Mouse (Mus musculus) embryonic facial prominence, embryonic 14.5 days (tissue): Measurements from ENCODE around the gene Hipk1. TPM values are rescaled to one million over a fixed set of nuclear protein-coding genes. Genes with fewer than 3 reads are reported as not detected.
A peak's percentile ranks its signal among the peaks of the same experiment; 100 is the strongest.
"Not testable (repeated sequence)": the region's sequence is repeated elsewhere in the genome, so short reads cannot be mapped to it uniquely, and the experiment has no call there.

ENCODE experiments used
- ATAC-seq: fragments of 200-750 bp; cut with Nextera tagmentation; 2 replicates; pipeline ENCODE4 v1.8.0; 2017; ENCODE audit warnings: low read depth, moderate number of reproducible peaks, moderate TSS enrichment
- DNase-seq: peaks from one replicate; pipeline ENCODE4 v3.0.0-alpha.2; 2015; ENCODE audit warnings: low spot score
- H3K27ac ChIP-seq: fragments of 300-500 bp; sonication (generic); replicated peaks from 2 replicates; pipeline ENCODE4 v1.5.1; 2014; ENCODE audit warnings: low read depth, mild to moderate bottlenecking, low read length, moderate library complexity
- H3K27me3 ChIP-seq: fragments of 300-500 bp; sonication (generic); replicated peaks from 2 replicates; pipeline ENCODE4 v1.6.1; 2014; ENCODE audit warnings: low read length; ENCODE audit not compliant: control insufficient read depth, insufficient read depth
- H3K36me3 ChIP-seq: fragments of 300-500 bp; sonication (generic); 2 replicates; pipeline ENCODE4 v1.6.1; 2014; ENCODE audit warnings: low read length, mixed read lengths; ENCODE audit not compliant: control insufficient read depth, insufficient read depth
- H3K4me1 ChIP-seq: fragments of 300-500 bp; sonication (generic); 2 replicates; pipeline ENCODE4 v1.6.1; 2014; ENCODE audit warnings: antibody characterized with exemption, low read length; ENCODE audit not compliant: control insufficient read depth, insufficient read depth
- H3K4me2 ChIP-seq: fragments of 300-500 bp; sonication (generic); 2 replicates; pipeline ENCODE4 v1.6.1; 2014; ENCODE audit warnings: low read depth, mild to moderate bottlenecking, low read length, moderate library complexity, mixed read lengths
- H3K4me3 ChIP-seq: fragments of 300-500 bp; sonication (generic); 2 replicates; pipeline ENCODE4 v1.5.1; 2014; ENCODE audit warnings: low read depth, mild to moderate bottlenecking, low read length
- H3K9ac ChIP-seq: fragments of 300-500 bp; sonication (generic); 2 replicates; pipeline ENCODE4 v1.6.1; 2014; ENCODE audit warnings: low read depth, mild to moderate bottlenecking, low read length, moderate library complexity, mixed read lengths
- H3K9me3 ChIP-seq: fragments of 300-500 bp; sonication (generic); 2 replicates; pipeline ENCODE4 v1.6.1; 2016; ENCODE audit warnings: low read length; ENCODE audit not compliant: control insufficient read depth
- WGBS: fragments of 180-500 bp; shearing (Covaris S2); extraction: QIAGEN DNeasy Blood & Tissue Kit; methylation state at CpG from one replicate; pipeline ENCODE4 v1.1.7; 2014; 5-methylcytosine and 5-hydroxymethylcytosine counted together
- polyA plus RNA-seq: library from polyadenylated mRNA; unstranded; fragments of >200 nt; fragmentation: Nextera tagmentation; extraction: Ambion mirVana; gene quantifications from 2 replicates; pipeline ENCODE4 v1.2.1, GENCODE M21; 2014

The Hipk1 gene
- polyA plus RNA-seq, 1 experiment from 2014 or later: 17.3 TPM

DNA sequence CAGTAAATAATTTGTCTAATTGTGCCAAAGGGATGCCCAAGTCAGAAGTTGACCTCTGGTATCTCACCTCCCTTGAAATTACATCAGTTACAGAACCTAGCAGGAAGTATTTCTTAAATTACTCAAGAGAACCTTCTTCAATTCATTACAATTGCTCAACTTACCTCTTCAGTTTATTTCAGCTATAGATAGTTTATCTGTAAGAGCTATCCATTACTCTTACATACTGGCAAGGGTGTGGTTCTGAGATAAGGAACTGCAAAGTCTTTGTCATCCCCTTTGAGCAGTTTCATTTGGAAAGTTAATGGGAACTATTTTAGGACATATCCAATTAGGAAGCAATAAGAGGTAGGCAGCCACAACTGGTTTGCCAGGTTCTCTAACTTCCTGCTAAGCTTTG, 41.1 kb upstream of the Hipk1 start, which contains the start of gene Bcl2l15:
Gene Bcl2l15, plus strand, starts transcription at position 176 of the 400 bp plus-strand sequence.
- H3K36me3 ChIP-seq: no peaks in the 10 kb centered on the region
- no peak for ATAC-seq
- no peak within 1 kb of the TSS for H3K9ac ChIP-seq
- no peak within 1 kb of the TSS for H3K4me2 ChIP-seq
- H3K27ac ChIP-seq: no peak within 1 kb of the TSS
- no peaks in the 10 kb centered on the region for H3K27me3 ChIP-seq
- H3K9me3 ChIP-seq: no peaks in the 10 kb centered on the region
- DNase-seq: no peak
- no peak within 1 kb of the TSS for H3K4me3 ChIP-seq
- no peaks in the 10 kb centered on the region for H3K4me1 ChIP-seq

DNA sequence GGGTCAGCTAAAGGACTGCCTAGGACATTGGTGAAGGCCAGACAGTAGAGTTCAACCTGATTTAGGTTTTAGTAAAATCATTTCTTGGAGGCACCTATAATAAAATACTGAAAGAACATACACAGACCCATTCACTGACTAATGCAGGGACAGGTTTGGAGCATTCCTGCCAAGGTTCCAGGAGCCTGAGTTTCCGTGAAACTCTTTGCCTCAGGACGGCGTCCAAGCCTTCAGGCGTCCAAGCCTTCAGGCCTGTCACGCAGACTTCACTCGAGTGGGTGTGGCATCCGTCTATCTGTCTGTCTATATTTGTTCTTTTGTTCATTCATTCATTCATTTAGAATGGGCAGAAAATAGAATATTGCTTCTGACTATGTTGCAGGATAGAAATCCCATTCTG, 39.8 kb upstream of the Hipk1 start:
- no peak overlapping the region for H3K9ac ChIP-seq
- H3K27me3 ChIP-seq: no peaks in the 10 kb centered on the region
- no peak overlapping the region for H3K4me2 ChIP-seq
- no peak overlapping the region for H3K4me3 ChIP-seq
- DNase-seq: no peak
- no peaks in the 10 kb centered on the region for H3K4me1 ChIP-seq
- H3K9me3 ChIP-seq: no peaks in the 10 kb centered on the region
- 69% methylated on average over 7 of the region's 7 CpGs for WGBS
- ATAC-seq: no peak
- H3K36me3 ChIP-seq: no peaks in the 10 kb centered on the region
- no peak overlapping the region for H3K27ac ChIP-seq

DNA sequence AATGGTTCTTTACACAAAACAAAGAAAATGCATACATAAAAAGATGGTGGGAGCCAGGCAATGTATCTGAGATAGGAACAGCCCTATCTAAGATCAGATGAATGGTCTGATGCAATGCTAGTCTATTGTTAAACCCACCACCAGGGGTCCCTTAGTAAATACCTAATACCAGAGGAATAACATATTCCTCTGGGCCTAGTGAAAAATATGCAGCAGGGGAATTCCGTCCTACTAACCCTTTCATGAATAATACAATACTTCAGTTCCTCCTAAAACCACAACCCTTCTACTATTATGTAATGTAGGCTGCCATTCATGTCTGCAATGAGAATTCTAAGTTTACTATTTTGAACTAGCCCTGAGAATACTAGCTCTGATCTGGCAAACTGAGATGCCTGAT, 39.3 kb upstream of the Hipk1 start:
- H3K36me3 ChIP-seq, H3K27ac ChIP-seq, DNase-seq, H3K27me3 ChIP-seq, H3K4me3 ChIP-seq, H3K4me1 ChIP-seq, H3K9me3 ChIP-seq, H3K4me2 ChIP-seq, H3K9ac ChIP-seq, ATAC-seq: not testable (repeated sequence)
- WGBS: 32% methylated on average over 1 of the region's 1 CpGs

DNA sequence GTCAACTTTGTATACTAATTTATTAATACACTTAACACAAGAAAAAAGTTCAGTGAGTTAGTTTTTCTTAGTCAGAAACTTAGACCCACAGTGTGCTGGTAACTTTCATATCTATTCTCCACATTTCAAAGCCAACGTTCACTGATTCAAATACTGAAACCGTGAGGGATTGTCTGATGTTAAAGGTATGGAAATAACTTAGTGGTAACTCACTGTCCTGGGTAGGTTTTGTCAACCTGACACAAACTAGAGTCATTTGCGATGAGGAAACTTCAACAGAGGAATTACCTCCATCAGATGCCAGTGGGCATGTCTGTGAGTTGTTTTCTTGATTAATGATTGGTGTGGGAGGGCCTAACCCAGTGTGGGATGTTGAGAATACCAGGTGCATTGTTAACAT, 37.7 kb upstream of the Hipk1 start:
- H3K36me3 ChIP-seq: no peaks in the 10 kb centered on the region
- no peaks in the 10 kb centered on the region for H3K4me1 ChIP-seq
- no peak overlapping the region for H3K27ac ChIP-seq
- no peaks in the 10 kb centered on the region for H3K9me3 ChIP-seq
- no peak for DNase-seq
- no peak overlapping the region for H3K4me3 ChIP-seq
- no peak for ATAC-seq
- 88% methylated on average over 3 of the region's 3 CpGs for WGBS
- H3K27me3 ChIP-seq: no peaks in the 10 kb centered on the region
- no peak overlapping the region for H3K4me2 ChIP-seq
- H3K9ac ChIP-seq: no peak overlapping the region

DNA sequence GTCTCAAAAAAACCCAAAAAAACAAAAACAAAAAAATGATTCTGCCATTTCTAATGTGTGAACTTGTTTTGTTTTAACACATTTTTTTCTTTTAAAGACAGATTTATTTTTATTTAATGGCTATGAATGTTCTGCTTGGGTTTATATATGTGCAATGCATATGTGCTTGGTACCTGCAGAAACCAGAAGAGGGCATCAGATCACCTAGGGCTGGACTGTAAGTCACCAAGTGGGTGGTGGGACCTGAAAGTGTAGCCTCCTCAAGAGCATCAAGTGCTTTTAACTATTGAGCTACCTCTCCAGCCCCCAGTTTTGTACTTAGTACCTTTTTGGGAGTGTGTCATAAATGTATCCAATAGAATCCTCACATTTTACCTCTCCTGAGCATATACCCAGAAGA, 36.2 kb upstream of the Hipk1 start:
- Histone ChIP-seq H3K27me3 (no peaks in the 10 kb centered on the region), H3K9me3 (no peaks in the 10 kb centered on the region), H3K9ac (no peak overlapping the region), H3K27ac (no peak overlapping the region), H3K4me2 (no peak overlapping the region), H3K4me1 (no peaks in the 10 kb centered on the region), H3K4me3 (no peak overlapping the region), H3K36me3 (peaks cover 6% of the 10 kb centered on the region; the same call in 1 of the 2 replicates)
- ATAC-seq (no peak), DNase-seq (no peak)

DNA sequence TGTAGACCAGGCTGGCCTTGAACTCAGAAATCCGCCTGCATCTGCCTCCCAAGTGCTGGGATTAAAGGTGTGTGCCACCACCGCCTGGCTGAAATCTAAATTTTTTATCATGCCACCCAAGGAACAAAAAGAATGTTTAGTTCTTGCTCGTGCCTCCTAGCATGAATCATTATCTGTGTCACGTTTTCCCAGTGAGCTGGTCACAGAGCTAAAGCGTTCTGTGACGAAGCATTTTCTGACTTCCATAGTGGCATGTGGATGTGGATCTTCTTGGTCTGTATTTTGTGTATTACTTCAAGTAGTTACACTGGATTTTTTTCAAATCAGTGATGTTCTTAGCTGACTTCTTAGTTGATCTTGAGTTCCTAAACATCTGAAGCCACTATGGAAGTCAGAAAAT, 19.6 kb upstream of the Hipk1 start:
- DNase-seq (no peak), ATAC-seq (no peak)
- 93% methylated on average over 6 of the region's 6 CpGs for WGBS
- no peak overlapping the region for H3K4me2 ChIP-seq
- no peak overlapping the region for H3K9ac ChIP-seq
- no peak overlapping the region for H3K4me3 ChIP-seq
- H3K4me1 ChIP-seq: peaks cover 7% of the 10 kb centered on the region
- H3K36me3 ChIP-seq: peaks cover 35% of the 10 kb centered on the region
- H3K27ac ChIP-seq: no peak overlapping the region
- no peaks in the 10 kb centered on the region for H3K27me3 ChIP-seq
- H3K9me3 ChIP-seq: no peaks in the 10 kb centered on the region

DNA sequence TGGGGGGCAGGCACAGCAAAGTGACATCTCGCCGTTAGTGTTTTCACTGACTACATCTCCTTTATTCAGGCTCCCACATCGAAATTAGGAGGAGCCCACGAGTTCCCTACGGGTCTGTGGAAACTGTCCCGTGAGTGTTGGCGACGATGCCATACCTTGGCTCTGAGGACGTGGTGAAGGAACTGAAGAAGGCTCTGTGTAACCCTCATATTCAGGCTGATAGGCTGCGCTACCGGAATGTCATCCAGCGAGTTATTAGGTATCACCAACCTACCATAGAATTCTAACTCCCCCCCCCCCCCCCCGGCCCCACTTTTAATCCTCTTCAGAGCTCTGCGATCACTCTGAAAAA, 18.4 kb upstream of the Hipk1 start:
- H3K9me3 ChIP-seq: no peaks in the 10 kb centered on the region
- whole genome bisulfite sequencing: under 1% methylated on average over 14 of the region's 14 CpGs
- H3K9ac ChIP-seq: peak overlapping the region; percentile 87
- peak overlapping the region; percentile 93 for H3K27ac ChIP-seq
- H3K36me3 ChIP-seq: peaks cover 31% of the 10 kb centered on the region
- H3K4me3 ChIP-seq: peak overlapping the region; percentile 85
- no peaks in the 10 kb centered on the region for H3K27me3 ChIP-seq
- ATAC-seq (peak; percentile 44; the same call in 1 of the 2 replicates), DNase-seq (no peak)
- H3K4me1 ChIP-seq: peaks cover 7% of the 10 kb centered on the region
- H3K4me2 ChIP-seq: peak overlapping the region; percentile 76

DNA sequence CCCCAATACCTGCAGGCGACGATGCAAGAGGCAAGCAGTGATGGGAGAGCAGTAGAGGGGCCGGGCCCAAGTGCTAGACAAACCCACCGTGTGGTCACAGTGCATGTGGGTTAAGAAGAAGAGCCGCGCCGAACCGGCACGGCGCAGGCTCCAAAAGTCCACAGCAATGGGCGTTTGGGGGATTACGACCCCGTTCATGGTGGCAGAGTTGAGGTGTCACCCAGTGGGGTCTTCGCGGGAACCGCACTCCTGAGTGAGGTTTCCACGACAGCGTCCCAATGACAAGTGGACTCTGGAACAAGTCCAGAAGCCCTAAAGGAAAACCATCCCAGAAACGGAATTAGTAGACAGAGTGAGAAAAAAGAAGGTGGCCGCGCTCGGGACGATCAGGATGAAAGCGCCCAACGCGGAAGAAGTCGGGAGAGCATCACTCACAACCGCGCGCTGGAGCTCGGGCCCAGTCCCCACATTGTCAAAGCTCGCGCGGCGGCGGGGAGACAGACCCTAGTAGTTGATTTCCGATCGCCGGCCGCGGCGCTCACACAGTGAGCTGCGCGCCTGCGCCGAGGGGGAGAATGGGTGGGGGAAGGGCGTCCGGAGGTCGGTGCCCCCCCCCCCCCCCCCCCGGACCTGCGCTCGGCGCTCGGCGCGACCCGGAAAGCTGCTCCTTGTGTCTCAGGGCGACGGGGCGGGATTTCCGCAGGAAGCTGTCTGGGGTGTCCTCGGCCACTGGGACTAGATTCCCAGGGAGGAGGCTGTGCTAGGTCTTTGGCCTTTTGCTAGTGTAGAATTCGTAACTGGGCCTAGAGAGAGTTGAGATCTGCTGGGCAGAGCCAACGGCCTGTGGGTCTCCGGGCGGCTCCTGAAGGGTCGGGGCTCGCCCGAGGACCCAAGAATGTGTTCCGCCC, 17.8 kb upstream of the Hipk1 start, which contains the start of the genes Dclre1b, Ap4b1 and Gm43064:
Gene Dclre1b, minus strand, starts transcription at position 554 of the 908 bp plus-strand sequence.
Gene Ap4b1, plus strand, starts transcription at position 630 of the 908 bp plus-strand sequence.
Gene Gm43064, plus strand, starts transcription at position 683 of the 908 bp plus-strand sequence.
- peaks cover 35% of the 10 kb centered on the region for H3K36me3 ChIP-seq
- peak within 1 kb of the TSS; percentile 85 for H3K4me3 ChIP-seq
- H3K4me1 ChIP-seq: peaks cover 7% of the 10 kb centered on the region
- H3K9ac ChIP-seq: peak within 1 kb of the TSS; percentile 87
- peak within 1 kb of the TSS; percentile 93 for H3K27ac ChIP-seq
- ATAC-seq (peak; percentile 98), DNase-seq (peak; percentile 96)
- under 1% methylated on average over 46 of the region's 70 CpGs for WGBS
- peak within 1 kb of the TSS; percentile 76 for H3K4me2 ChIP-seq
- no peaks in the 10 kb centered on the region for H3K27me3 ChIP-seq
- H3K9me3 ChIP-seq: no peaks in the 10 kb centered on the region

DNA sequence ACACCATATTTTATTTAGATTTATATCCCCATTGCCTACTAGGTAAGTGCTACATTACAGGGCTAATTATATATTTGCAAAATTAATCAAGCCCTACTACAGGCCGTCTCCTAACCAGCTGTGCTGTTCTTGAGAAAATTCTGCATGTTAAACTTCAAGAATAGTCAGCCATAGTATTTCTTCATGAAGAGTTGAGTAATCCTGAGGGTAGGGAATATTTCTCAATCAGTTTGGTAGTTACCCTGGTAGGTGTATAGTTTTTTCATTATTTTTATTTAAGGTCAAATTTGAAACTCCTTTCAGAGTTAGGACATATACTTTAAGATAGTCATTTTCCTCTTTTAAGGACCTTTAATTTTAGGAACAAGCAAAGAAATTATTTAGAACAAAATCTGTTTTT, 14.3 kb upstream of the Hipk1 start:
- Histone ChIP-seq H3K4me3 (no peak overlapping the region), H3K9me3 (no peaks in the 10 kb centered on the region), H3K27me3 (no peaks in the 10 kb centered on the region), H3K36me3 (peaks cover 39% of the 10 kb centered on the region), H3K4me2 (no peak overlapping the region), H3K4me1 (peaks cover 7% of the 10 kb centered on the region), H3K9ac (no peak overlapping the region), H3K27ac (no peak overlapping the region)
- 87% methylated on average over 1 of the region's 1 CpGs for WGBS
- no peak for ATAC-seq
- no peak for DNase-seq
